Mouse (Mus musculus) lung, embryonic 16.5 days (tissue): ENCODE measurements around the gene Lgals4. TPM values are rescaled to one million over a fixed set of nuclear protein-coding genes. Genes with fewer than 3 reads are reported as not detected.

Experiments used
- ATAC-seq: fragments of 200-750 bp; cut with Nextera tagmentation; 2 replicates; pipeline ENCODE4 v1.8.0; 2017; ENCODE audit warnings: low read depth, mild to moderate bottlenecking, moderate library complexity
- H3K27ac ChIP-seq: fragments of 300-500 bp; sonication (generic); 2 replicates; pipeline ENCODE4 v1.5.1; 2014; ENCODE audit warnings: mild to moderate bottlenecking, control low read depth, low read length
- H3K27me3 ChIP-seq: fragments of 300-500 bp; sonication (generic); 2 replicates; pipeline ENCODE4 v1.6.1; 2014; ENCODE audit warnings: low read depth, low read length, mixed read lengths; ENCODE audit not compliant: control insufficient read depth, insufficient read depth
- H3K36me3 ChIP-seq: fragments of 300-500 bp; sonication (generic); 2 replicates; pipeline ENCODE4 v1.6.1; 2014; ENCODE audit warnings: low read length; ENCODE audit not compliant: control insufficient read depth, insufficient read depth
- H3K4me1 ChIP-seq: fragments of 300-500 bp; sonication (generic); replicated peaks from 2 replicates; pipeline ENCODE4 v1.6.1; 2014; ENCODE audit warnings: low read length, mixed read lengths; ENCODE audit not compliant: control insufficient read depth, insufficient read depth
- H3K4me2 ChIP-seq: fragments of 300-500 bp; sonication (generic); 2 replicates; pipeline ENCODE4 v1.6.1; 2014; ENCODE audit warnings: low read depth, low read length, control low read depth
- H3K4me3 ChIP-seq: fragments of 300-500 bp; sonication (generic); 2 replicates; pipeline ENCODE4 v1.5.1; 2014; ENCODE audit warnings: mild to moderate bottlenecking, low read length, control low read depth
- H3K9ac ChIP-seq: fragments of 300-500 bp; sonication (generic); 2 replicates; pipeline ENCODE4 v1.6.1; 2014; ENCODE audit warnings: low read length, control low read depth
- H3K9me3 ChIP-seq: fragments of 300-500 bp; sonication (generic); 2 replicates; pipeline ENCODE4 v1.6.1; 2016; ENCODE audit warnings: low read length; ENCODE audit not compliant: control insufficient read depth
- WGBS: fragments of 180-500 bp; shearing (Covaris S2); extraction: QIAGEN DNeasy Blood & Tissue Kit; methylation state at CpG from one replicate; pipeline ENCODE4 v1.1.7; 2014; 5-methylcytosine and 5-hydroxymethylcytosine counted together
- polyA plus RNA-seq: library from polyadenylated mRNA; unstranded; fragments of >200 nt; fragmentation: Nextera tagmentation; extraction: Ambion mirVana; gene quantifications from 2 replicates; pipeline ENCODE4 v1.2.1, GENCODE M21; 2015

The Lgals4 gene
- polyA plus RNA-seq, 1 experiment from 2014 or later, result 12.5 TPM

GRCm38 (mm10) chr7:28818861-28819452, 14.7 kb upstream of the Lgals4 start:
- Histone ChIP-seq H3K36me3 (peaks cover 82% of the 10 kb centered on the region), H3K4me3 (no peak overlapping the region), H3K4me1 (peaks cover 29% of the 10 kb centered on the region), H3K27me3 (no peaks in the 10 kb centered on the region), H3K27ac (no peak overlapping the region), H3K9me3 (no peaks in the 10 kb centered on the region), H3K9ac (no peak overlapping the region), H3K4me2 (no peak overlapping the region)
- 94% methylated on average over 4 of the region's 4 CpGs for WGBS
- no peak for ATAC-seq

GRCm38 (mm10) chr7:28819571-28819970, 14.1 kb upstream of the Lgals4 start:
- Histone ChIP-seq H3K9ac (no peak overlapping the region), H3K27me3 (no peaks in the 10 kb centered on the region), H3K4me3 (no peak overlapping the region), H3K4me2 (no peak overlapping the region), H3K4me1 (peaks cover 30% of the 10 kb centered on the region), H3K36me3 (peaks cover 76% of the 10 kb centered on the region), H3K27ac (peak overlapping the region; percentile 48; the same call in 1 of the 2 replicates), H3K9me3 (no peaks in the 10 kb centered on the region)
- no peak for ATAC-seq
- WGBS, result 79% methylated on average over 4 of the region's 4 CpGs

GRCm38 (mm10) chr7:28820358-28821260, 13.0 kb upstream of the Lgals4 start:
- H3K27ac ChIP-seq, result 0 out of 2 replicates have a peak overlapping the region, but pooled peaks have one; percentile 48
- peaks cover 65% of the 10 kb centered on the region for H3K36me3 ChIP-seq
- no peaks in the 10 kb centered on the region for H3K9me3 ChIP-seq
- peak; percentile 9; the same call in 1 of the 2 replicates for ATAC-seq
- H3K4me3 ChIP-seq, result no peak overlapping the region
- H3K4me2 ChIP-seq, result no peak overlapping the region
- WGBS, result 59% methylated on average over 12 of the region's 12 CpGs
- H3K9ac ChIP-seq, result no peak overlapping the region
- H3K4me1 ChIP-seq, result peaks cover 27% of the 10 kb centered on the region
- H3K27me3 ChIP-seq, result no peaks in the 10 kb centered on the region

- Histone ChIP-seq H3K27me3 (no peaks in the 10 kb centered on the region), H3K4me2 (no peak overlapping the region), H3K9me3 (no peaks in the 10 kb centered on the region), H3K27ac (no peak overlapping the region), H3K36me3 (peaks cover 58% of the 10 kb centered on the region), H3K9ac (no peak overlapping the region), H3K4me1 (peaks cover 31% of the 10 kb centered on the region), H3K4me3 (no peak overlapping the region)
- 67% methylated on average over 10 of the region's 10 CpGs for WGBS
- ATAC-seq, result no peak
Observed at GRCm38 (mm10) chr7:28821261-28821831, 12.3 kb upstream of the Lgals4 start.

GRCm38 (mm10) chr7:28822556-28822955, 11.1 kb upstream of the Lgals4 start:
- peaks cover 27% of the 10 kb centered on the region for H3K4me1 ChIP-seq
- no peaks in the 10 kb centered on the region for H3K9me3 ChIP-seq
- no peak overlapping the region for H3K27ac ChIP-seq
- 58% methylated on average over 1 of the region's 1 CpGs for WGBS
- H3K27me3 ChIP-seq, result no peaks in the 10 kb centered on the region
- H3K9ac ChIP-seq, result no peak overlapping the region
- ATAC-seq, result no peak
- peaks cover 46% of the 10 kb centered on the region for H3K36me3 ChIP-seq
- H3K4me2 ChIP-seq, result no peak overlapping the region
- H3K4me3 ChIP-seq, result no peak overlapping the region

GRCm38 (mm10) chr7:28822993-28823903, 10.4 kb upstream of the Lgals4 start:
- no peak for ATAC-seq
- Histone ChIP-seq H3K9ac (no peak overlapping the region), H3K27me3 (no peaks in the 10 kb centered on the region), H3K4me1 (peaks cover 25% of the 10 kb centered on the region), H3K27ac (peak overlapping the region; percentile 96), H3K4me2 (no peak overlapping the region), H3K4me3 (no peak overlapping the region), H3K36me3 (peaks cover 39% of the 10 kb centered on the region), H3K9me3 (no peaks in the 10 kb centered on the region)
- WGBS, result 48% methylated on average over 10 of the region's 10 CpGs

- Histone ChIP-seq H3K4me3 (no peak overlapping the region), H3K36me3 (peaks cover 34% of the 10 kb centered on the region), H3K4me1 (peaks cover 19% of the 10 kb centered on the region), H3K9ac (no peak overlapping the region), H3K4me2 (no peak overlapping the region), H3K27me3 (no peaks in the 10 kb centered on the region), H3K27ac (peak overlapping the region; percentile 96), H3K9me3 (no peaks in the 10 kb centered on the region)
- WGBS, result 35% methylated on average over 2 of the region's 2 CpGs
- ATAC-seq, result no peak
Observed at GRCm38 (mm10) chr7:28823932-28824331, 9.7 kb upstream of the Lgals4 start.

GRCm38 (mm10) chr7:28824941-28825685, 8.5 kb upstream of the Lgals4 start, which contains the start of gene Ech1:
Gene Ech1 (plus strand): TSS chr7:28825217.
- peaks cover 29% of the 10 kb centered on the region for H3K36me3 ChIP-seq
- H3K4me3 ChIP-seq, result peak within 1 kb of the TSS; percentile 52
- 1% methylated on average over 33 of the region's 33 CpGs for WGBS
- peak within 1 kb of the TSS; percentile 63 for H3K4me2 ChIP-seq
- peak within 1 kb of the TSS; percentile 72 for H3K9ac ChIP-seq
- peak; percentile 85 for ATAC-seq
- no peaks in the 10 kb centered on the region for H3K27me3 ChIP-seq
- H3K9me3 ChIP-seq, result 0 out of 2 replicates have a peak, but pooled peaks cover 2% of the 10 kb centered on the region
- H3K4me1 ChIP-seq, result peaks cover 12% of the 10 kb centered on the region
- H3K27ac ChIP-seq, result peak within 1 kb of the TSS; percentile 96
